Mouse (Mus musculus) small intestine, adult 2 months (tissue): Measurements from ENCODE around the gene Mrps27. TPM values are rescaled to one million over a fixed set of nuclear protein-coding genes. Genes with fewer than 3 reads are reported as not detected.

Source experiments
- H3K27ac ChIP-seq: fragments of 200-500 bp; 2 replicates; pipeline ENCODE4 v1.5.1; 2012; ENCODE audit warnings: low read depth, low read length, control low read depth, inconsistent platforms; ENCODE audit not compliant: insufficient read depth
- H3K27me3 ChIP-seq: fragments of 200-500 bp; 2 replicates; pipeline ENCODE4 v1.6.1; 2012; ENCODE audit warnings: mild to moderate bottlenecking, moderate library complexity, low read length, inconsistent platforms; ENCODE audit not compliant: control insufficient read depth, insufficient read depth
- H3K36me3 ChIP-seq: fragments of 200-500 bp; 2 replicates; pipeline ENCODE4 v1.6.1; 2012; ENCODE audit warnings: mild to moderate bottlenecking, low read length, control low read depth, inconsistent platforms; ENCODE audit not compliant: control insufficient read depth, insufficient read depth
- H3K4me1 ChIP-seq: fragments of 200-500 bp; 2 replicates; pipeline ENCODE4 v1.6.1; 2012; ENCODE audit warnings: low read length, inconsistent platforms, mixed read lengths; ENCODE audit not compliant: control insufficient read depth, insufficient read depth, insufficient read length
- H3K4me3 ChIP-seq: fragments of 200-500 bp; 2 replicates; pipeline ENCODE4 v1.5.1; 2012; ENCODE audit warnings: low read depth, mild to moderate bottlenecking, control low read depth, inconsistent platforms, low read length, moderate library complexity
- CTCF ChIP-seq: fragments of 200-500 bp; IDR thresholded peaks from 2 replicates; pipeline ENCODE4 v1.5.1; 2012; ENCODE audit warnings: low read depth, mild to moderate bottlenecking, control low read depth, inconsistent platforms, low read length, moderate library complexity, mixed read lengths; ENCODE audit not compliant: insufficient replicate concordance, insufficient read length; ENCODE audit errors: extremely low read depth
- POLR2A ChIP-seq: fragments of 200-500 bp; IDR thresholded peaks from 2 replicates; pipeline ENCODE4 v1.6.1; 2012; ENCODE audit warnings: low read depth, mild to moderate bottlenecking, control low read depth, inconsistent platforms, low read length, moderate library complexity
- WGBS: fragments of 180-500 bp; shearing (Covaris S2); methylation state at CpG from one replicate; pipeline ENCODE4 v1.1.7; 2018; 5-methylcytosine and 5-hydroxymethylcytosine counted together
- polyA plus RNA-seq: library from polyadenylated mRNA; depleted of rRNA; stranded (reverse); fragments of >200 nt; gene quantifications from 2 replicates; pipeline ENCODE4 v1.2.3, GENCODE M21; 2012

The Mrps27 gene
- polyA plus RNA-seq, 1 experiment, result 7.8 TPM

DNA sequence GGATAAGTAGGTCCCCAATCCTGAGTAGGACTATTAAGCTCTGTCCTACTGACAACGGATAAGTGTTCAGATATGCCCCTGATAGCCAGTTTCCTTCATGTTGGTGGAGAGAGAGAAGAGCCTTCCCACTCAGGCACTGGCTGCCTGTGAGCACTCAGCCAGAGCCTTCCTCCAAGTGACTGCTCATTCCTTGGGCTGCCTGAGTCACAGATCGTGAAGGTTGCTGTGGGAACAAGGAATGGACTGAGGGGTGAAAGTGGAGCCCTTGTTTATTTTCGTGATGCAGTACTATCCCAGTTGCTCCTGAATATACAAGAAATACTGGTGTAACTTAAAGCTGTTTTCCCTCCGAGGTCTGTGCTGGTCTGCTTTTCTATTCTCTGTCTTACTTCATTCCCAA, 54.8 kb downstream of the Mrps27 start:
- Histone ChIP-seq H3K4me3 (no peak overlapping the region), H3K36me3 (peaks cover 14% of the 10 kb centered on the region), H3K4me1 (no peaks in the 10 kb centered on the region), H3K27ac (no peak overlapping the region), H3K27me3 (no peaks in the 10 kb centered on the region)
- WGBS, result 75% methylated on average over 4 of the region's 4 CpGs
- TF ChIP-seq POLR2A (no peak), CTCF (no peak)

DNA sequence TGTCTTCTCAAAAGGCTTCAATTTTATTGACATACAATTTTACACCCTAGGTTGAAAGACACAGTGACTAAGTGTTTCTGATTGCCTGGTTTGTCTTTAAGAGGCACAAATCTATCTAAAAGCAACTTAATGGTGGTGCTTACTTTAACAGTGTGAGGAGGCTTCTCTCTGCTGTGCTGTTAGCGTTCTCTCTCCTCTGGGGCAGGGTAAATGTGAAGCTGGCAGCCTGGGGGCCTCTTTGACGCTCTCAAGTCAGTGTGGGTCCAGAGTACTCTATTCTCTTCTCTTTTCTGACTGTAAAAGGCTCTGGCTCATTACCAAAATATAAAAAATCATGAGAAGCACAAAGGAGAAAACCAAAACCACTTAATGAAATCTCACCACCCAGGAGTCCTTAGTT, 64.6 kb downstream of the Mrps27 start:
- no peak for TF ChIP-seq POLR2A
- TF ChIP-seq CTCF, result no peak

DNA sequence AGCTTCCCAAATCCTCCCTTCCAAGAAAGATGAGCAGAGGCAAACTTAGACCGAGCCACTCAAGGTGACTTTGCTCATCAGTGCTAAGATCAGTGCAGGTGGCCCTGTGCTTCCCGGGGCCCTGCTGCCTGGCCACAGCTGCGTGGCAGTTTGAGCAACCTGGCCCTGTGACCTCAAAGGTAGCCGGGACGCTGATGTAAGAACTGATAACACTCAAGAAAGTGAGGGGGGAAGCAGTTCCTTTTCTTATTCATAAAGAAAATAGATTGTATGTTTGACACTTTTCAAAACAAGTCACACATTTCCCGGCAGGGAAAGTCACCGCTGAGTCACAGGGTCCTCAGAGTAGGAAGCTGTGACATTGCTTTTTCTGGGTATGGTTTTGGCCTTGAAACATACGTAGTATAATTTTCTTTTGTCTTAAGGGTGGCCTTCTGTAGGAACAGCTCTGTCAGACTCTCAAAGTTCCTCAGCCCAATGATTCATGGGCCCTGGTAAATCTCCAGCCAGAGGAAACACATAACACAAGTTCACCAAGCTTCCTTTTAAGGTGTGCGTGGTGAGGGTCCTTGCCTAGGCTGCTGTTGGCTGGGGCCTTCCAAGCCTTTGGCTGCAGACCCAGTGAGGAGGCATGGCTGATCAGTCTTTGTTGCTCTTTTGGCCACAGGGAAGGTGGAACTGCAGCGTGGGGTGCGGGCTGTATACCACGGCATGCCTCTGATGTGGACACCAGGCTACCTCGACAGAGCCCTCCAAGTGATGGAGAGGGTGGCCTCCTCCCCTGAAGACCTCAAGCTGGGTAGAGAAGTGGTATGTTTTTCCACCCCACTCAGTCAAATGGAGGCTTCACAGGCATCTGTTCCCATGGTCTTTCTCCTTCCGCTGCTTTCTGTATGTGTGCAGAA, 66.3 kb downstream of the Mrps27 start:
- no peaks in the 10 kb centered on the region for H3K4me1 ChIP-seq
- no peak overlapping the region for H3K4me3 ChIP-seq
- H3K36me3 ChIP-seq, result peaks cover 36% of the 10 kb centered on the region
- H3K27me3 ChIP-seq, result no peaks in the 10 kb centered on the region
- no peak overlapping the region for H3K27ac ChIP-seq
- TF ChIP-seq POLR2A, result no peak
- TF ChIP-seq CTCF, result no peak
- WGBS, result 80% methylated on average over 14 of the region's 14 CpGs

More for the DNA sequence above, 64.6 kb downstream of the Mrps27 start:
- Histone ChIP-seq H3K36me3 (peaks cover 31% of the 10 kb centered on the region), H3K4me3 (no peak overlapping the region), H3K27me3 (no peaks in the 10 kb centered on the region), H3K4me1 (no peaks in the 10 kb centered on the region), H3K27ac (no peak overlapping the region)
- WGBS, result 81% methylated on average over 2 of the region's 2 CpGs

DNA sequence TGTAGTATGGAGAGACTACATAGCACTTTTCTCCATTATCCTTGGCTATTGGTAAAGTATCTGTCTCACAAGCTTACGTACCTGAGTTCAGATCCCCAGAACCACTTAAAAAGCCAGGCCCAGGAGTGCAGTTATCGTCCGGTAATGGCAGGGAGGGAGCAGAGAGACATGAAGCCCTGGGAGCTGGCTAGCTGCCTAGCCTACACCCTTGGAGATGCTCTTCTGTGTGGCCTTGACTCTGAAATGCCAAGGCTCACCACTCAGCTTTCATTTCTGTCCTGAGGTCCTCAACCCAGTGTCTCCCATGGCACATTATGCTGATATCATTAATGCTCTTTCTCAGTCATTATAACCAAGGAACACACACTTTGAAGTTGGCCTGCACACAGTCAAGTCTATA, 67.2 kb downstream of the Mrps27 start:
- peaks cover 36% of the 10 kb centered on the region for H3K36me3 ChIP-seq
- no peak overlapping the region for H3K27ac ChIP-seq

DNA sequence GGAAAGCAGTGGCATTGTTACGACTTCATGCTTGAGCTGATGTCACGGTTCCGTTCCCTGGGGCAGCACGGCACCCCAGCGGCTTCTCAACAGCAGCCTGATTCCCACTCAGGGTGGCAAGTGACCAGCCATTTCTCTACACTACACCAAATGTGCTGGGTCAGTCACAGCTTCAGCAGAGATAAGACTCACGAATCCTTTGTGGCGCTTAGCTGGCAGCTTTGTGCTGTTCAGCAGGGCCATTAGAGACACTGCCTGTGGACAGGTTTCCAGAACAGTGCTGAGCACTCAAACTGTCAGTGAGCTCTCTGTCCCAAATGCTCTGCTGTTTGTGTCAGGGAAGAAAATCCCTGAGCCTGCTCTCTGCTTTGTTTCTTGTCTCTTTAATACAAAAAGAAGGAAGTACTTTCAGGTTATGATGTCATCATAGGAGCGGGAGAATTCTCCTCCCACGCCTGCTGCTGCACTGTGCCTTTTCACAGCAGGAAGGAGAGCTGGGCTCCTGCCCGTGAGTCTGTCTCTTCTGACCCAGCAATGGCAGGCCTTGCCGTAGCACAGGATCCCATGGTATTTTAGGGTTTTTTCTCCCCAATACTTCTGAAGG, 68.0 kb downstream of the Mrps27 start:
- Histone ChIP-seq H3K4me1 (no peaks in the 10 kb centered on the region), H3K36me3 (peaks cover 33% of the 10 kb centered on the region), H3K27ac (no peak overlapping the region), H3K4me3 (no peak overlapping the region), H3K27me3 (no peaks in the 10 kb centered on the region)
- TF ChIP-seq POLR2A (no peak), CTCF (no peak)
- 65% methylated on average over 11 of the region's 11 CpGs for WGBS

More for the DNA sequence above, 67.2 kb downstream of the Mrps27 start:
- TF ChIP-seq CTCF (no peak), POLR2A (no peak)
- WGBS, result 93% methylated on average over 3 of the region's 3 CpGs
- Histone ChIP-seq H3K4me3 (no peak overlapping the region), H3K4me1 (no peaks in the 10 kb centered on the region), H3K27me3 (no peaks in the 10 kb centered on the region)

DNA sequence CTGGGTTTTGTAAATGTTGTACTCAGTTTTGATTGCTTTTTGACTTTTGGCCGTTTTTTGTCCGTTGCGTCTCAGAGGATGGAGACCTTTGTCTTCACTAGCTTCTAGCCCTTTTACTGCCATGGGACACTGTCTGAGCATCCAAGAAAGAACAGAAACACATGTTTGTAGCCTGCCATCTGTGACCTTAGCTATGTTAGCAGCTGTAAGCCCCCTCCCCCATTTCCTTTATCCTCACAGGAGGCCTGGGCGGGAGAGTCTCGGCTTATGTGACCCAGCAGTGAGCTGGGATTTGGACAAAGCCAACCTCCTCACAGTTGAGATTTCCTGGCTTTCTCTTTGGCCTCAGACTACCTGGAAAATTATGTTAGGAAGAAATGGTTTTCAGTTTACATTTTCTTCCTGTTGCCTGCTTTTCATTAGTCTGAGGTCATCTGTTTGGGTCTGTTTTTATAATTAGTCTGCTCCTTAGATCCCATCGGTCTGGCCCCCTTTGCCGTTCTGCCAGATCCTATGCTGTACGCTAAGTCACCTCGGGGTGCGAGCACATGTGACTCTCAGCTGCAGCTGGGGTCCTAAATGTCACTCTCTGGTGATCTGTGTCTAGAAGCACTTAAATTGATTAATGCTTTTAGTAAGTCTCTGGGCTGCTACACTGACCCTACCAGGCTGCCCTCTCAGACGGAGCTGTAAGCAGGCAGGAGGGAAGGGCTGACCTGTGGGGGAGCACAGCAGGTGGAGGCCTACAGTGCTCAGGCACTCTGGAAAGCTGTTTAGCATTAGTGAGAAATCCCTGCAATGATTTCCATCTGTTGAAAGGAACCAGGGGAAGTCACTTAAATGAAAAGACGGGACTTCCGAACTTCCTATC, 69.1 kb downstream of the Mrps27 start:
- 87% methylated on average over 13 of the region's 13 CpGs for WGBS
- no peak overlapping the region for H3K27ac ChIP-seq

More for the DNA sequence above, 69.1 kb downstream of the Mrps27 start:
- Histone ChIP-seq H3K36me3 (peaks cover 31% of the 10 kb centered on the region), H3K27me3 (no peaks in the 10 kb centered on the region), H3K4me3 (no peak overlapping the region), H3K4me1 (no peaks in the 10 kb centered on the region)
- TF ChIP-seq CTCF, result no peak
- no peak for TF ChIP-seq POLR2A
